Mouse (Mus musculus): ENCODE results near the gene Gabpb2. TPM values are rescaled to one million over a fixed set of nuclear protein-coding genes. Genes with fewer than 3 reads are reported as not detected.
"Not testable (repeated sequence)": the region's sequence is repeated elsewhere in the genome, so short reads cannot be mapped to it uniquely, and the experiment has no call there.

Gabpb2 gene
- total RNA-seq, 2 experiments from 2014 or later, result 29.3 to 43.1 TPM

DNA sequence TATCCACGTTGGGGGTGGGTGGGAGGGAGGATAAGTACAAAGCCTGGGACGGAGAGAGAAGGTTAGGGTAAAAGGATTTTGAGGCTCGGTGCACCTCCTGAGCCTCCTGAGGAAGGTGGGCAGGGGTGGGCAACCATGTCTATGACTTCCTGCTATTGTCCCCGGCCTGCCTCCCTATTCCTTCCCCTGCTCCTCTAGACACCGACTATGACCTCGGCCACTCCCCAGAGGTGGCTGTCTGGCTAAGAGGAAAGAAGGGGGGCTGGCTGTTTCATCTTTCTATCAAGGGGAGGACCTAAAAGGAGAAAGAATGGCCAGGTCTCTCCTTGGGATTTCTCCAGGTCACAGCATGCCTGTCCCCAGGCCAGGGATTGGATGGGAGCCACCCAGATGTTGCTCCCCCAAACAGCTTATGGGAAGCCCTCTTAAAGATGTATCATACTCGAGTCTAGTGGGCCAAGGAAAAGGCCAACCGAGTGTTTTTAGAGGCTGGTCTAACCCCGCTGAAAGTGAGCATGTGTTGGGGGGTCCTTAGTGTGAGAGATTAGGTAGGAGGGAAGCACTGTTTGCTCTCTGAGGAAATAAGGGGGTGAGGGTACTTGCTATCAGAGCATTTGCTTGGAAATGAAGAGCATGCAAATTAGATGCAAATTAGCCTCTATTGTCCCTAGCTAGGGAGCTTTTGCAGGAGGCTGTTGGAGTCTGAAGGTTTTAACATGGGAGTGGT, 55.9 kb downstream of the Gabpb2 start:
- ATAC-seq (replicated peaks; ENCODE audit: poor library complexity), result no peak

GRCm38 (mm10) chr3:95161041-95161551, 56.6 kb downstream of the Gabpb2 start:
- ATAC-seq (replicated peaks; ENCODE audit: poor library complexity), result no peak

- ATAC-seq (replicated peaks; ENCODE audit: poor library complexity), result peak; percentile 96
These were observed 57.4 kb downstream of the Gabpb2 start, which contains the start of gene Sema6c for GRCm38 (mm10) chr3:95159987-95160963. TSS of gene Sema6c (plus strand) at chr3:95160457.

GRCm38 (mm10) chr3:95159511-95159986, 58.2 kb downstream of the Gabpb2 start:
- ATAC-seq (replicated peaks; ENCODE audit: poor library complexity), result no peak

DNA sequence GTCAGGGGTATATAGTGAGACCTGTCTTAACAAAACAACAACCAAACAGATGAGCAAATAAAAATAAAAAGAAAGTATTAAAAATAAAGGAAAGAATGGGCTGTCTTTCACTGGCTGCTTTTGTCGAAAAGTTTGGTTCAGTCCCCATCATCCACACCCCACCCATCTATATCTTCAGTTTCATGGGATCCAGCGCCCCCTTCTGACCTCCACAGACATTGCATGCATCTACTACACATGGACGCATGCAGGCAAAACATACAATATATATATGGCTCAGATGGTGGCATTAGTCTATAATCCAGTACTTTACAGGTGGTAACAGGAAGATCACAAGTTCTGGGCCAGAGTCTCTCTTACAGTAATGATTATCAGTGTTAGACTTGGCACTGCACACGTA, 63.8 kb downstream of the Gabpb2 start:
- peak; percentile 99 for ATAC-seq (replicated peaks; ENCODE audit: poor library complexity)

DNA sequence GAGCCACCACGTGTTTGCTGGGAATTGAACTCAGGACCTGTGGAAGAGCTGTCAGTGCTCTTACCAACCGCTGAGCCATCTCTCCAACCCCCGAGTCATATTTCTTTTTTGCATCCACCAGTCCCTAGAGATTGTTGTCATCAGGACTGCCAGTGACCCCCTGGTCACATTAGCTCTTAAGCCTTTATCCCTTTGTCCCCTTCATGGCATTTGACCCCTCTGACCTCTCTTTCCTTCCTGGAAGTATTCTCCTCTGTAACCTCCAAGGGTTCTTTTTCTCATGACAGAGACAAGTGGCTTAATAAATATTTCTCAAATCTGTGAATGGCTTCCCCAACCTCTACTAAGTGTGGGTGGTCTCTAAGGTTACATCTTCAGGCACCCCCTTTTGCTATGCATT, 69.8 kb downstream of the Gabpb2 start:
- no peak for ATAC-seq (replicated peaks; ENCODE audit: poor library complexity)

GRCm38 (mm10) chr3:95142617-95143011, 75.1 kb downstream of the Gabpb2 start:
- ATAC-seq (replicated peaks; ENCODE audit: poor library complexity), result peak; percentile 86

DNA sequence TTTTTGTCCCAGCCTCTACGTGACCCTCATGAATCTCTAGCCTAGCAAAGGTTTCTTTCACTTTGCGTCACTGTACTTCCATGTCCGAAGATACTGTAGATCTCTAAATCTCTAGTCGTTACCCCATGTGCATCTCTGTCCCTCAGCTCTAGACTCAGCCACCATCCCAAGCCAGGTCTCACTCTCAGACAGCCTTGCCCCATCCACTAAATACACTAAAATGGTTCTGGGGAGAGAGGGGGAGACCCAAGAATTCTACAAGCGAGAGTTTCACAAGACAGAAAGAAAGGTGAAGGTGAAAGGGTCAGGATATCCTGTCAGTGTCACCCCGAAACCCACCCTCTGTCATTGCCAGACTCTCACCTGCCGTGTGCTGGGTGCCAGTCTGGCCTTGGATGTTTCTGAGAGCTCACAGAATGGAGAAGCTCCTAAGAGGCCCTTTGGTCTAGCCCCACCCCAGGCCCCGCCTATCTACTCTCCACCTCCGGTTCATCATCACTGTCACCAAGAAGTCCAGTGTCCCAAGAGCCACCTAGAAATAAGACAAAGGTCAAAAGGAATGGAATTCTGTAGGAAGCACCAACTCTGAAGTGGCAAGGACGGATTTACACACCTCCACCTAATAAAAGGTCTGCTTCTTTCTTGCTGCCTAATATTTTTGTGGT, 75.6 kb downstream of the Gabpb2 start, which contains the start of gene Tnfaip8l2:
Tnfaip8l2 (minus strand) TSS at position 409 of the 665 bp plus-strand sequence.
- ATAC-seq (replicated peaks; ENCODE audit: poor library complexity), result peak; percentile 64

DNA sequence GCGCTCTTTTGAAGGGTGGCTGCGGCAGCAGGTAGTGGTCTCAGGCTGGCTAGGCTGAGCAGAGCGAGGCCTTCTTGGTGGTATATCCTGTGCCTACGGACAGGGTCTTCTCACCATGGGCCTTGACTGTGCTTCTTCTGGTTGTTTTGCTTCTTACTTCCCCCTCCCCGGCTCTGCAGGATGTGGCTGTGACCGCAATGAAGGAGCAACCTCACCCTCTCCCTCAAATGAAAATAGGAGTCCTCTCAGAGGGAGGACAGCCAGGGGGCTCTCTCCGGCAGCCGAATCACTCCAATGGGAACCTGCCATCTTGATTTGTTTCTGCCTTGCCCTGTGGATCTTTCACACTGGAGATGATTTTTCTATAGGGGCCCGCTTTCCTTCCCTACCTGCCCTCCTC, 76.2 kb downstream of the Gabpb2 start:
- ATAC-seq (replicated peaks; ENCODE audit: poor library complexity), result peak; percentile 63

- no peak for ATAC-seq (replicated peaks; ENCODE audit: poor library complexity)
These were observed 76.9 kb downstream of the Gabpb2 start for GRCm38 (mm10) chr3:95140795-95141194.

- ATAC-seq (replicated peaks; ENCODE audit: poor library complexity), result no peak
These were observed 77.5 kb downstream of the Gabpb2 start for GRCm38 (mm10) chr3:95140289-95140595.

DNA sequence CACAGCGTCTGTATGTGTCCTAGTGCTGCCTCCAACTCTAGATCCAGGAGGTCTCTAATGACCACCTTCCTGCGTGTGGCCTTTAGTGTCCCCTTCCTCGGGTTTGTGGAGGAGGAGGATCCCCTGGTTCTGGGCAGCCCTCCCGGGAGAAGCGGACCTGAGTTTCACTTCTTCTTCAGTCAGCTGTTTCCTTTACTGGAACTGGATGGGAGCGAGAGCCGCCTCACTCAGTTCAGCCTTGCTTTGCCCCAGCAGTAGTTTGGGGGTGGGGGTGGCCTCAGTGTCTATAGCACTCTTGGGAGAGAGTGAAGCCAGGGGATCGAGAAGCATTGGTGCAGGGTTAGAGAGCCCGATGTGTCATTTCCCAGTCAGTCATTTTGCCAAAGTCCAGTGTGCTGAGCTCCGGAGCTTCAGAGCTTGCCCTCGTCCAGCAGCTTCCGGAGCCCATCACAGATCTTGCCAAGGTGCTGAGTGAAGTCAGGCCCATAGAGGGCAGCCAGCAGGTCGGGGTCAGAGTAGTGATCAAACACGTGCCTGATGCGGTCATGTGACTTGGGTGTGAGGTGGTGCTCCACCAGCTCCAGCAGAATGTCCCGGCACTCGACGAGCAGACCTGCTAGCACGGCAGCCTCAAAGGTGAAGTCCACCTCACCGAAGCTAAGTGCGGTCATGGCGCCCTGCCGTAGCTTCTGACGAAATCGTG, 78.0 kb downstream of the Gabpb2 start:
- no peak for ATAC-seq (replicated peaks; ENCODE audit: poor library complexity)

DNA sequence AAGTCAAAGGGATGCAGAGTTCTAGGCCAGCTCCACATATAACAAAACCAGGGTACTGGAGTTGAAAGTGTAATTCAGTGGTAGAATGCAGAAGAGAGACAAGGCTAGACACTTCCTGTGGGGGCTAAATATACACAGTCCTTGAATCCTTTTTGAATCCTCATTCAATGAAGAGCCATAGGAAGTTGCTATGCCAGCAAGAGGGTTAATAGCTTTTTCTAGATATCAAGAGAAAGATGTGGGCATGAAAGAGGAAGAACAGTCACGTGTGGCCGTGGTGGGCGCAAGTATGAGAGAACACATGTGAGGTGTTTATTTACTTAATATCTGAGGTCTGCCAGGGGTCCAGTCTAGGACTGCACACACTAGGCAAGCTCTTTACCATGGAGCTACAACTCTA, 81.4 kb downstream of the Gabpb2 start:
- ATAC-seq (replicated peaks; ENCODE audit: poor library complexity), result no peak

DNA sequence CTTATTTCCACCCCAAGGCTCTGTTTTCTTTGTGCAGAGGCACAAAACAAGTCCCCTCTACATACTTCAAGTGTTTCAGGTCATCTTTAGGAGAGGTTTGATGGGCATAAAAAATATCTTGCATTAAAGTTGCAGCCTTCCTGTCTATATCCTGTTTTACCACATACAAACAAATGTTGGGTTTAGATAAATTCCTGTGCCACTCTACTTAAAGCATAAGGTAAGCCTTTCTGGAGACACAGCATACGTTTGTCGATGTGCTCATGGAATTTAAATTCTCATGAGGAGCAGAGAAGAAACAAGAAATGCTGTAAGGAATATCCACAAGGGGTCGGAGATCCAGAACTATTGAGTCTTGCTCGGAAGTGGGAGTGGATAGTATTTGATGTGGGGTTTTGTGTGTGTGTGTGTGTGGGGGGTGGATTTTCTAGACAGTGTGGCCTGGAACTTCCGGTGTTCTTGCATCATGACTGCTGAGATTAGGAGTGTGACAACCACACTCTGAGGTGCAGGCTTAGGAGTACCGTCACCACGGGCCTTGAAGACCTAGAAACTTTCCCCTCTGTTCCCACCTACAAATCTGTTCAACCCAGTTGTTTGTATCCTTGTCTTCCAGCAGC, 82.2 kb downstream of the Gabpb2 start:
- peak; percentile 45 for ATAC-seq (replicated peaks; ENCODE audit: poor library complexity)

DNA sequence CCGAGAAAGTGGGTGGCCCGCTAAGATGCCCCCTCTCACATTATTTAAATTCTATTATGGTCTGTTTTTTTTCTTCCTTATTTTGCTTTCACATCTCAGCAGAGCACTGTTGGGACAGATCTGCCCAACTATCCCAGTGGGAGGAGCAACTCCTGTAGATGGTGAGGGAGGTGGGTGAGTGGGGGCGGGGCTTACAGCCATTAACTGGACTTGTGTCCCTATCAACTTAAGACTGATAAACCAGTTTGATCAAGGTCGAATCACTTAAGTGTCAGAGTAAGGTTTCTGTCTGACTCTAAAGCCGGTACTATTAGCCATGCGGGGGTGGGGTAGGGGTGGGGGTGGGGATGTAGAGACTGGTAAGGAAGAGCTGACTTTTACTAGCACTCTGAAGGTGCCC, 82.7 kb downstream of the Gabpb2 start:
- peak; percentile 36; the same call in 1 of the 2 replicates for ATAC-seq (replicated peaks; ENCODE audit: poor library complexity)

GRCm38 (mm10) chr3:95134133-95134532, 83.6 kb downstream of the Gabpb2 start:
- ATAC-seq (replicated peaks; ENCODE audit: poor library complexity), result not testable (repeated sequence)

GRCm38 (mm10) chr3:95133680-95134101, 84.0 kb downstream of the Gabpb2 start, which contains the start of the genes Scnm1 and Lysmd1:
TSS of gene Scnm1 (minus strand) at chr3:95134011.
TSS of gene Lysmd1 (plus strand) at chr3:95134088.
- peak; percentile 87 for ATAC-seq (replicated peaks; ENCODE audit: poor library complexity)

GRCm38 (mm10) chr3:95133176-95133575, 84.5 kb downstream of the Gabpb2 start:
- no peak for ATAC-seq (replicated peaks; ENCODE audit: poor library complexity)

GRCm38 (mm10) chr3:95132389-95132788, 85.3 kb downstream of the Gabpb2 start:
- not testable (repeated sequence) for ATAC-seq (replicated peaks; ENCODE audit: poor library complexity)

Data from megakaryocyte progenitor cell, adult 5-6 weeks (primary cell).